Mouse (Mus musculus): ENCODE data around the gene Ntmt1. TPM values are rescaled to one million over a fixed set of nuclear protein-coding genes. Genes with fewer than 3 reads are reported as not detected.
A peak's percentile ranks its signal among the peaks of the same experiment; 100 is the strongest.

The Ntmt1 gene
- polyA plus RNA-seq (2012; ENCODE audit: insufficient read depth, low replicate concordance), result 10.3 and 36.9 TPM in 2 replicates

GRCm38 (mm10) chr2:30807648-30808295 lies at the start of gene Ntmt1:
TSS of gene Ntmt1 (plus strand) at chr2:30807826.
- no peak for TF ChIP-seq FLI1 (IDR thresholded peaks at IDR 0.05; ENCODE audit: low read length)
- no peak for TF ChIP-seq GATA1 (IDR thresholded peaks at IDR 0.05; ENCODE audit: borderline replicate concordance, low read length)
- peaks cover 54% of the 10 kb centered on the region for H3K4me1 ChIP-seq
- peaks cover 16% of the 10 kb centered on the region for H3K27me3 ChIP-seq (replicated peaks)
- no peaks in the 10 kb centered on the region for H3K9me3 ChIP-seq
- H3K4me3 ChIP-seq (replicated peaks), result peak within 1 kb of the TSS; percentile 99
- peaks cover 22% of the 10 kb centered on the region for H3K36me3 ChIP-seq (replicated peaks; ENCODE audit: low read length)

GRCm38 (mm10) chr2:30758341-30759087 lies 49.1 kb upstream of the Ntmt1 start:
- Histone ChIP-seq H3K27me3 (replicated peaks) (peaks cover 38% of the 10 kb centered on the region), H3K4me3 (replicated peaks) (no peak overlapping the region)

DNA sequence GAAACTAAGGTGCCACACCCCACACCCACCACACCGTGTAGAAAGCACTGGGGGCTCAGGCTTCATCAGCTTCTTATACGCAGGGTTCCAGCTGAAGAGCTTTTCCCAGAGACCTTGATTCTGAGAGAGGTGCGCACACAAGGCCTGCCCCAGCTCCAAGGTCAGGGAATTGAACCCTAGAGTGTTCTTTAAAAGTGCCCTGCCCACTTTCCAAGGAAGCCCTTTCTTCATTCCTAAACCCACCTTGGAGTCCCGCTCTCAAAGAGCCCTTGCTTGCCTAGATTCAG lies 48.6 kb upstream of the Ntmt1 start:
- Histone ChIP-seq H3K27me3 (replicated peaks) (peaks cover 38% of the 10 kb centered on the region), H3K4me3 (replicated peaks) (no peak overlapping the region), H3K36me3 (replicated peaks; ENCODE audit: low read length) (peaks cover 2% of the 10 kb centered on the region), H3K4me1 (peaks cover 35% of the 10 kb centered on the region), H3K9me3 (peaks cover 16% of the 10 kb centered on the region)
- no peak for TF ChIP-seq FLI1 (IDR thresholded peaks at IDR 0.05; ENCODE audit: low read length)
- no peak for TF ChIP-seq GATA1 (IDR thresholded peaks at IDR 0.05; ENCODE audit: borderline replicate concordance, low read length)

More at GRCm38 (mm10) chr2:30758341-30759087, 49.1 kb upstream of the Ntmt1 start:
- peaks cover 36% of the 10 kb centered on the region for H3K4me1 ChIP-seq
- H3K36me3 ChIP-seq (replicated peaks; ENCODE audit: low read length), result peaks cover 2% of the 10 kb centered on the region
- H3K9me3 ChIP-seq, result peaks cover 16% of the 10 kb centered on the region
- TF ChIP-seq FLI1 (IDR thresholded peaks at IDR 0.05; ENCODE audit: low read length) (no peak), GATA1 (IDR thresholded peaks at IDR 0.05; ENCODE audit: borderline replicate concordance, low read length) (no peak)

DNA sequence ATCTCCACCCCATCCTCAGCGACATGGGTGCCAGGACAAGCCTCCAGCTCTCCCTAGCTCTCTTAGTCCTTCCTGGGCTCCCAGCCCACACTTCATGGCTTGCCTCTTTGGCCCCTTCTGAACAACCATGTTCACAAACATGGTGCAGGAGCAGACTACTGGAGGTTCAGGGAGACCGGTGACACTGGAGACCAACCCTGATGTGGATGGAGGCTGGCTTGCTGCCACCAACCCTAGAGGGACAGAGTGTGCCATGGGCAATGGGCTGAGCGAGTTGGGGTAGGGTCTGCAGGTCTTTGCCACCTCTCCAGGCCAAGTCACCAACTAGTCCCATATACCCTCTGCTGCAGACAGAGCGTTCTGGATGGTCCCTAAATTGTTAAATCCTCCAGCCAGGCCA lies 48.2 kb upstream of the Ntmt1 start:
- no peak overlapping the region for H3K4me3 ChIP-seq (replicated peaks)
- peaks cover 38% of the 10 kb centered on the region for H3K27me3 ChIP-seq (replicated peaks)
- peaks cover 32% of the 10 kb centered on the region for H3K4me1 ChIP-seq
- H3K9me3 ChIP-seq, result peaks cover 16% of the 10 kb centered on the region
- TF ChIP-seq GATA1 (IDR thresholded peaks at IDR 0.05; ENCODE audit: borderline replicate concordance, low read length) (no peak), FLI1 (IDR thresholded peaks at IDR 0.05; ENCODE audit: low read length) (no peak)
- H3K36me3 ChIP-seq (replicated peaks; ENCODE audit: low read length), result peaks cover 2% of the 10 kb centered on the region

DNA sequence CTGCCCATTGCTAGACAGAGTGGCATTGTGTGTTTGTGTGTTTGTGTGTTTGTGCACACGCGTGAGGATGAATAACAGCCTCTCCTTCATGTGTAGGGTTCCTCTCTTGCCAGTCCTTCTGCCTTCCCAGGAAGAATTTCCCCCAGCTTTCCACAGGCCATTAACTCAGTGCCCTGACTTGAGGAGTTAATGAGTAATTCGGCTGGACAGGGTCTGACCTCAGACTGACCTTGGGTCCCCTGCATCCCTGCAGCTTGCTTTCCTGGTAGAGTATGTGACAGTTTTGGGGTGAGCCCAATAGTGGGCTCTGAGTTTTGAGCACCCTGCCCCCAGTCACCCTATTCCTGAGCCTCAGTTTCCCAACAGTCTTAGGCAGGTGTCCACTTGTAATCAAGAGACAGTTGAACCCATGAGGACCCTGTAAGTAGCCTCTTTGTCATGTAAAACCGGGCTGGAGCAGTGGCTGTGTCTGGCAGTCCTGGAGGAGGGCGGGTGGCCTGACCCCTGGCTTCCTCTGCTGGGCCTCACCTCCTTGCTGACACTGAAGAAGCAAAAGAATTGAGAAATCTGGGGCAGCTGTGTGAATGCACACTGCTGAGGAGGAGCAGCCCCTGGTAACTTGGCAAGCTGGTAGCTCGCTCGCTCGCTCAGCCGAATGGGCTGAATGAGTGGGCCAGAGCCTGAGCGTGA lies 47.6 kb upstream of the Ntmt1 start:
- Histone ChIP-seq H3K27me3 (replicated peaks) (peaks cover 38% of the 10 kb centered on the region), H3K4me1 (peaks cover 33% of the 10 kb centered on the region), H3K36me3 (replicated peaks; ENCODE audit: low read length) (peaks cover 2% of the 10 kb centered on the region), H3K4me3 (replicated peaks) (no peak overlapping the region), H3K9me3 (peaks cover 16% of the 10 kb centered on the region)
- TF ChIP-seq GATA1 (IDR thresholded peaks at IDR 0.05; ENCODE audit: borderline replicate concordance, low read length) (no peak), FLI1 (IDR thresholded peaks at IDR 0.05; ENCODE audit: low read length) (no peak)

DNA sequence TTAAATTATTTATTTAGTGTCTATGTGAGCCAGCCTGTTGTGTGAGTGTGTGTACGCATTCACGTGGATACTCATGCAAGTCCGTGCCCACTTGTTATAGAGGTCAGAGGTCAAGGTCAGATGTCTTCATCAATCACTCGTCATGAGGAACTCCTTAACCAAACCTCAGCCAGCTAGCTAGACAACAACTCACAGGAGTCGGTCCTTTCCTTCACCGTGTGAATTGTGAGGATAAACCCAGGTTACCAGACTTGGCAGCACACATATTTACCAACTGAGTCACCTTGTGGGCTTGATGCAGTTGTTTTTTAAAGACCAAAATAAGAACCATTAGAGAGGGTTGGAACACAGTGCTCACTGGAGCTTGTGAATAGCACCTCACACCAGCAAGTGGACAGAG lies 46.9 kb upstream of the Ntmt1 start:
- Histone ChIP-seq H3K27me3 (replicated peaks) (peaks cover 42% of the 10 kb centered on the region), H3K9me3 (peaks cover 13% of the 10 kb centered on the region), H3K4me1 (peaks cover 39% of the 10 kb centered on the region), H3K4me3 (replicated peaks) (no peak overlapping the region), H3K36me3 (replicated peaks; ENCODE audit: low read length) (peaks cover 2% of the 10 kb centered on the region)
- TF ChIP-seq GATA1 (IDR thresholded peaks at IDR 0.05; ENCODE audit: borderline replicate concordance, low read length), result no peak
- TF ChIP-seq FLI1 (IDR thresholded peaks at IDR 0.05; ENCODE audit: low read length), result no peak

GRCm38 (mm10) chr2:30766446-30766845 lies 41.2 kb upstream of the Ntmt1 start:
- H3K9me3 ChIP-seq, result peaks cover 10% of the 10 kb centered on the region
- H3K36me3 ChIP-seq (replicated peaks; ENCODE audit: low read length), result no peaks in the 10 kb centered on the region
- H3K4me3 ChIP-seq (replicated peaks), result peak overlapping the region; percentile 19
- H3K4me1 ChIP-seq, result peaks cover 65% of the 10 kb centered on the region
- TF ChIP-seq FLI1 (IDR thresholded peaks at IDR 0.05; ENCODE audit: low read length) (no peak), GATA1 (IDR thresholded peaks at IDR 0.05; ENCODE audit: borderline replicate concordance, low read length) (no peak)
- H3K27me3 ChIP-seq (replicated peaks), result peaks cover 26% of the 10 kb centered on the region

DNA sequence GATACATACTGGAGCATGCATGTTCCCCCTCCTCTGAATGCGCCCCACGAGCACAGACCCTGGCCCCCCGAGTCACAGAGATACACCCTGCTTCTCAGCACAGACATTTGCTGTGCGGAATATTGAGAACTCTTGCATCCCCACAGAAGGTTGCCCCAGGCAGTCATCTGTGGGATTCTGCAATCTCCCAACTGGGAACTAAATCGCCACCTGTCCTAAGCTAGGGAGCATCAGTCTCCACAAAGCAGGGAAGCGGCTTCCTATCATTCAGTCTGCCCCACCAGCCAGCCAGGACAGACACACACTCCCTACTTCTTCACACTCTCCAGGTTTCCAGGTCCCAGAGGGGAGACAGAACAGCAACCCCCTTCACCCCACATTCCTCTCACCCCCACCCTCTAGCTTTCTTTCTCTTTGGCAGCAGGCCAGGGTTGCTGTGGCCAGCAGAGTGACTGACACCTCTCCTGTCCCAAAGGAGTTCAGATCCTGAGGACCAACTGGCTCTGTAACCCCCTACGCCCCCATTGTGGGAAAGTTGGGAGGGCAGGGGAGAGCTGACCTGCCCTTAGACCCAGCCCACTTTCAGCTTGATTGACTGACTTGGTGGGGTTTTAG lies 39.9 kb upstream of the Ntmt1 start:
- Histone ChIP-seq H3K27me3 (replicated peaks) (peaks cover 26% of the 10 kb centered on the region), H3K4me1 (peaks cover 78% of the 10 kb centered on the region), H3K9me3 (peaks cover 3% of the 10 kb centered on the region), H3K4me3 (replicated peaks) (no peak overlapping the region), H3K36me3 (replicated peaks; ENCODE audit: low read length) (no peaks in the 10 kb centered on the region)
- TF ChIP-seq GATA1 (IDR thresholded peaks at IDR 0.05; ENCODE audit: borderline replicate concordance, low read length), result no peak

GRCm38 (mm10) chr2:30768529-30768928 lies 39.1 kb upstream of the Ntmt1 start:
- H3K4me1 ChIP-seq, result peaks cover 86% of the 10 kb centered on the region
- no peak for TF ChIP-seq GATA1 (IDR thresholded peaks at IDR 0.05; ENCODE audit: borderline replicate concordance, low read length)
- no peak for TF ChIP-seq FLI1 (IDR thresholded peaks at IDR 0.05; ENCODE audit: low read length)
- H3K9me3 ChIP-seq, result no peaks in the 10 kb centered on the region
- peaks cover 23% of the 10 kb centered on the region for H3K27me3 ChIP-seq (replicated peaks)
- no peak overlapping the region for H3K4me3 ChIP-seq (replicated peaks)
- H3K36me3 ChIP-seq (replicated peaks; ENCODE audit: low read length), result no peaks in the 10 kb centered on the region
